Mouse (Mus musculus): ENCODE measurements around the gene Pdzd2.

DNA sequence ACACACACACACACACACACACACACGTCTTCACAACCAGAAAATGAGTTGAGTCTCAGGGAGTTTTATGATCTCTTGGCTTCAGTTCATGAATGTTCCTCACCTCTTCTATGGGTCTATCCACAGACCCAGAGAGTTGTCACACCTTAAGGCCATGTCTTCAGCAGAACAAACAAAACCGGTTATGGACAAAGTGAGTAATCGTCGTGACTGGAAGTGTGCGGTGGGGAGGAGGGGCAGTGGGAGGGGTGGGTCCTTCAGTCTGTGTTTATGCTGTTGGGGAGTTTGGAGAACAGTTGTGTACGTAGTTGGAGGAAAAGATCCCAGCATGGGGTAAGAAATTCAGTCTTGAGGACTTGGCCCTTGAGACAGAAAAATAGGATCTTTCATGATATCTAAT, 342.7 kb downstream of the Pdzd2 start:
- TF ChIP-seq POLR2A (IDR thresholded peaks at IDR 0.05; ENCODE audit: low read depth, low read length): no peak
- TF ChIP-seq CTCF (IDR thresholded peaks at IDR 0.05; ENCODE audit: borderline replicate concordance, insufficient read depth, low read length): no peak

Measured in embryonic fibroblast, embryonic 13.5 days (primary cell).